Mouse (Mus musculus) T-helper 17 cell (primary cell): Measurements from ENCODE around the gene Dtd1.

Source experiments
- in situ Hi-C, 2 experiments: fragments of 300-600 bp; cut with MboI, MseI; formaldehyde crosslinking; loops; 1 replicate in 1 of 2; 2 replicates in 1 of 2; pipeline ENCODE4 v1.15.1; 2025; ENCODE audit warnings: high pct_unique_total_duplicates in 2 of 2

Gene Dtd1

DNA sequence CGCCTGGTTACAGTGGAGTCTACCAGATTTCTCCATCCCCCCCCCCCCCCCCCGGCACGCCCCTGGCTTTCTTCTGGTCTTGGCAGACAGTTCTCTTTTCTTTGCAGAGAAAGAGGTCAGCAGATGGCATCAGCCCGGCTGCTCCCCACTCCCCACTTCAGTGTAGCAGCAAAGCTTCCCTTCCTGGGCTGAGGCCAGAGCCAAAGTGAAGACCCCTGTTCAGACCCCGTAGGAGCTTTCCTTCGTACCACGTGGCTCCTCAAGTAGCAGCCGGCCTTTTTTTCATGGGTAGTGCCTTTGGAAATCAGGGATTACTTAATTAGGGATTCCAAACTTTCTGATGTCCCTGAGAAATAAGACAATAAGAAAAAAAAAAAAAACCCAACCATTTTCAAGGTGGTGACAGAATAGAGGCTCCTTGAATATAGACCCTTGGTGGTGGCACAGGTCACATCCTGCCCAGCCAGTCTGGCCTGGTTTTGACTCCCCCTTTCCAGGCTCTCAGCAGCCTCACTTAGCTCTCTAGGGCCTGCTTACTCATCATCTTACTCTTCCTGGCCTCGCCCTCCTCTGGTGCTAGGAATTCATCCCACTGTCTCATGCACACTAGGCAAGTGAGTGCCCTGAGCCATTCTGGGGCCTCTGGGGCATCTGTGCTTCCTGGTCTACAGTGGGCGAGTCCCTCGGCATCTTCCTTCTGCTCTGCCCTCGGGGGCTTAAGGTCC, 38.1 kb downstream of the Dtd1 start:
- in situ Hi-C loops = loop anchor here (5.0 to 25.0 kb wide), 3 partner anchors 877 to 959 kb away; no protein-coding TSS in a partner anchor

- in situ Hi-C loops = loop anchor here (5.0 to 25.0 kb wide), 3 partner anchors 876 to 959 kb away; no protein-coding TSS in a partner anchor
These were observed 39.0 kb downstream of the Dtd1 start for GRCm38 (mm10) chr2:144638719-144639118.

DNA sequence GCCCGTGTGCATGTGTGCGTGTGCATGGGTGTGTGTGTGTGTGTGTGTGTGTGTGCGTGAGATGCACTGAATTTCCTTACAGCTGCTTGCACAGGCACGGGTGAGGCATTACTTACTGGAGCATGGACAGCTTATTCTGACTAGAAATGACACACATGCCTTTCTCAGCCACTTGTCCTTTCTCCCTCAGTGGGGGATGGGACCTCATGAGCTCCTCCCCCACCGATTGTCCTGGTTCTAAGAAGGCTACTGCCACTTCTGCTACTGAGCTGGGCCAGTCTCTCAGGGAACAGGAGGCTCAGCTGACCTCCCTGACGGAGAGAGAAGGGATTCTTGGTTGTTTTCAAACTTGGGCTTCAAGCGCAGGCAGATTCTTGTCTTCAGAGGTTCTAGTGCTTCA, 40.4 kb downstream of the Dtd1 start:
- in situ Hi-C loops = loop anchor here in 1 of 2 experiments (25.0 kb wide), 1 partner anchor 947 kb away; no protein-coding TSS in a partner anchor

GRCm38 (mm10) chr2:144641991-144642390, 42.3 kb downstream of the Dtd1 start:
- in situ Hi-C loops = loop anchor here in 1 of 2 experiments (25.0 kb wide), 1 partner anchor 945 kb away; no protein-coding TSS in a partner anchor

DNA sequence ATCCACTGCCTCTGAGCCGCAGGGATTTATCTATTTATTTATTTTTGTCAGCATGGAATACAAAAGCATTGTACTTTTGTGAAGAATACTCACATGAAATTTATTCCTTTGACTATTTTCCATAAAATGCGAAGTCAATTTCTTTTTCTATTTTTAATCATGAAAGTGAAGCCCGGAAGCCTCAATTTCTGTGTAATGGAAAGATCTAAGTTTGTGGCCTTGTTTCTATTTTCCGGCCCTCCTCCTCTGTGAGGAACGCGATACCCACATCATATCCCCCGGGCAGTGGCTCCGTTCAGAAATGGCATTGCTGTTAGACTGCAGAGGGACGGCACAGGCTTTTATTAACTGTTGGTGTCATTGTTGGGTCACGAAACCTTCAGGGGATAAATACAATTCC, 46.7 kb downstream of the Dtd1 start:
- in situ Hi-C loops = loop anchor here in 1 of 2 experiments (25.0 kb wide), 1 partner anchor 941 kb away; no protein-coding TSS in a partner anchor

DNA sequence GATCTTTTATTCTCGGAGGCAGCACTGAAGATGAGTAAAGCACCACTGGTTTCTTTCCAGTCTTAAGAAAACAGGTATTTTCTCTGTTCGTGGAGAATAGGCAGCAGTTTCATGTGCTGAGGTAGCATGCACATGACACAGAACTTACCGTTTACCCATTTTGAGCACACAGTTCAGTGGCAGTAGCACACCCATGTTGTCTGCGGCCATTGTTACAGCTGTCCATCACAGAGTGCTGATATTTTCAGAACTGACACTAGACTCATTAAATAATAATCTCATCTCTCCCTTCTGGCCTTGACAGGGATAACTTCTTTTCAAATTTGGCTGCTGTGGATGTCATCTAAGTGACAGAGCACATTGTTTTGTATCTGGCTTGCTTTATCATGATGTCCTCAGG, 47.5 kb downstream of the Dtd1 start:
- in situ Hi-C loops = loop anchor here in 1 of 2 experiments (25.0 kb wide), 1 partner anchor 940 kb away; no protein-coding TSS in a partner anchor

- in situ Hi-C loops = loop anchor here in 1 of 2 experiments (25.0 kb wide), 1 partner anchor 937 kb away; no protein-coding TSS in a partner anchor
These were observed 50.3 kb downstream of the Dtd1 start for GRCm38 (mm10) chr2:144649960-144650359.

DNA sequence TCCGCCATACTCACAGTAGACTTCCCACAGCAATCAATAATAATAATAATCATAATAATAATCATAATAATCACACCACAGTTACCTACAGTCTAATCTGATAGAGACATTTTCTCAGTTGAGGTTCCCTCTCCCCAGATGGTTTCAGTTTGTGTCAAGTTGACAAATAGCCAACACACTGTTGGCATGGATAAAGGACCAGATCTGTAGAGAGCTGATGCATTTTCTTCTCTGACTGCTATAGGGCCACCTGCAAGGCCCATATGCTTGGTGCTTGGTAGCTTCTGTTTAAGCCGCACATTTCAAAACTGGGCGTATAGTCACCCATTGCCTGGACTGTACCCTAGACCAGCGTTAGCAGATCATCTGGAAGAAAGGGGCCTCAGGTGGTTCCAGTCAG, 53.1 kb downstream of the Dtd1 start:
- in situ Hi-C loops = no loop called here

DNA sequence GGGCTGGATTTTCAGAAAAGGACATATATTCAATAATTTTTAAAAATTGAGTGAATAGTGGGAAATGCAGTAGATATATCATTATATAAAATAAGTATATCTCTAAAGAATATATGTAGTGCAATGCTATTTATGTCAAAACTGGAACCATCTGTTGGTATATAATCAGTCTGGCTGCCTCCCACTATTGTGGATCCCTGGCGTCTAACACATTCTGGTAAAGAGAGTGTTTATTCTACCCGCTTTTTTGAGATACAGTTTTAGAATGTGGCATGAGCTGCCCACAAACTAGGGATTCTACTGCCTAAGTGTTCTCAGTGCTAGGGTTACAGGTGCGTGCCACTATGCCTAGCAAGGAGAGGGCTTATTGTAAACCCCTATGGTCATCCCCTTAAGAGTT, 55.6 kb downstream of the Dtd1 start:
- in situ Hi-C loops = no loop called here

GRCm38 (mm10) chr2:144668507-144668906, 68.8 kb downstream of the Dtd1 start:
- in situ Hi-C loops = no loop called here

DNA sequence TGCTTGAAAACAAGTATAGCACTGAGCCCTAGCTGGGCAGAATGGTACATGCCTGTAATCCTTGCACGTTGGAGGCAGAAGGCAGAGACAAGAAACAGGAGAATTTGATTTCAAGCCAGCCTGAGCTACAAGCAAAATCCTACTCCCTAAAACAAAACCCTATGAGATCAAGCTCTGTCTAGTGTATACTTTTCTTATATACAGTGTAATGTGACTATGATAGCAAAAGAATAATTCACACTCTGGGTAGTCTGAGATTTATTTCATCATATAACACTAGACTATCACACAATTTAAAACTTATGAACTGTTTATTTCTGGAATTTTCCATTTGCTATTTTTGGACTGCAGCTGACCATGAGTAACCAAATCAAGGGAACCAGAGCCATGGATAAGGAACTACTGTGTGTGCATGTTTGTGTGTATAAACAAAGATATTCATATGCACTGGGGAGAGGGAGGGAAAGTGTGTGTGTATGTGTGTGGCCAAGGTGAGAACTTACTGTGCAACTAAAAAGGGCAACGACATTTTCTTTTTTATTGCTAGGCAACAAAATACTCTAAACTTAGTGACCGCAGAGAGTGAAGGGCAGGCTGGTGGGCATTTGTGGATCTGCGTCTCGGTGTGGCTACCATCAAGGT, 70.7 kb downstream of the Dtd1 start:
- in situ Hi-C loops = no loop called here

- in situ Hi-C loops = no loop called here
These were observed 72.7 kb downstream of the Dtd1 start for GRCm38 (mm10) chr2:144672397-144672796.

- in situ Hi-C loops = no loop called here
These were observed 77.0 kb downstream of the Dtd1 start for GRCm38 (mm10) chr2:144676546-144677228.

DNA sequence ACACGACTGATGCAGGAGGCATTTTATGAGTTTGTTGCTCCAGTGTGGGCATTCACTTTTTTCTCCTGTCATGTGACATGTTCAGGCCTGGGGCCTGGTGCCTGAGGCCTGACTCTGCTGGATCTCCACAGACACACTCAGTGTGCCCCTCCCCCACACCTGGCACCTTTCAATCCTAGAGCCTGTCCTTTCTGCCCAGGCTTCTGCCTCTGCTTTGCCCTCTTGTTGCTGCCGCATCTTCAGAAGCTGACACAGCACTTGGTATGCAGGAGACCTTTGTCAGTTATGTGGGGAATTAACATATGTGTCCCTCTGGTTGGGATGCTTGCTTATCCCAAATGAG, 77.5 kb downstream of the Dtd1 start:
- in situ Hi-C loops = no loop called here

DNA sequence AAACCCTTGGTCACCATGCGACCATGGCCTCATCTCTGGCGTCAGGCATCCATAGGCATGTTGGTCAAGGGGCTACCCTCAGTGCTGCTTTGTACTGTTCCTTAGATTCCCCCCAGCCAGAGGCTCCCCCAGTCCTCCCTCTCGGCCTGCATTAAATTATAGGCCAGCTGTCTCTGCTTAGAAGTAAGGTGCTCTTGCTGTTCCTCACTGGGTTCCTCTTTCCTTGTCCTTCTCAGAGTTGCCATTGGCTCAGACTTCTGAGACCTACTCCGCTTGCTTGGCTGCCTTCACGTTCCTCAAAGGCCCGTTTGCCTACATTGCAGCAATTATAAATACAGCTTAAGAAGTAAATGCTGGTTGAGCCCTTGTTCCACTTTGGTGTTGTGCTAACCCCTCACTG, 79.1 kb downstream of the Dtd1 start:
- in situ Hi-C loops = no loop called here

- in situ Hi-C loops = no loop called here
These were observed 79.7 kb downstream of the Dtd1 start for GRCm38 (mm10) chr2:144679394-144679793.

GRCm38 (mm10) chr2:144692219-144692732, 92.6 kb downstream of the Dtd1 start:
- in situ Hi-C loops = no loop called here

DNA sequence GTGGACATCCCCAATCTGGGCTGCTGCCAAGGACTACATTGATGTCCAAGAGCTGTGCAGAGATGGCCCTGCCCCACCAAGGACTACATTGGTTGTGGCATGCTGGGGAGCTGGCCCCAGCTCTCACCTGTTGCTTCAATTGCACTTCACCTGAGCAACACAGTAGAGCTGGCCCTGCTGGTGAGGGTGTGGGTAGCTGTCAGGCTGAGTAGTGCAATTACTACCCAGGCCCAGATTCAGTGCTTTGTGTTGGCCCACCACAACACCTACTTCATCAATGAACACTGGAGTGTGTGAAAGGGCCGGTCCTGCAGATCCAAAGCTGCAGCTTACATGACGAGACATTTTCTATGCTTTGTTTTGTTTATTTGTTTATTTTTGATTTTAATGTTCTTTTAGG, 93.1 kb downstream of the Dtd1 start:
- in situ Hi-C loops = no loop called here

GRCm38 (mm10) chr2:144694923-144695322, 95.2 kb downstream of the Dtd1 start:
- in situ Hi-C loops = no loop called here

- in situ Hi-C loops = no loop called here
These were observed 98.3 kb downstream of the Dtd1 start for GRCm38 (mm10) chr2:144698046-144698445.

DNA sequence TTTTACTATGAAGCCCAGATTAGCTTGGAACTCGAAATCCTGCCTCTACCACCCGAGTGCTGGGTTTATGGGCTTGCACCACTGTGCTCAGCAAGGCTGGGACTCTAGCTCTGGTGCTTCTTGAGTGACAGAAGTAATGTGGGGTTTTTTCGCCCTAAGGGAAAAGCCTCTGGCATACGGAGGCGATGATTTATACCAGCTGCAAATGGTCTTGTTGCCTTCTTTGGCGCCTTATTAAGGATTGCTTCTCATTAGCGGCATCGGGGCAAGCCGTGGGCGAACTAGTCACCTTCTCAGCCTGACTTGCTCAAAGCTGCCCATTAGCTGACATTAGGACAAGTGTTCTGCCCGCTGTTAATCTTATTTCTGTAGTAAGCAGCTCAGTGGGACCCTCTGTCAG, 100.9 kb downstream of the Dtd1 start:
- in situ Hi-C loops = no loop called here
